Mouse (Mus musculus): ENCODE data around the gene Ccn1.

GRCm38 (mm10) chr3:145652322-145653131, 2.7 kb upstream of the Ccn1 start:
- TF ChIP-seq CTCF (IDR thresholded peaks at IDR 0.05; ENCODE audit: low read depth, low read length) = no peak
- TF ChIP-seq GATA2 (IDR thresholded peaks at IDR 0.05; ENCODE audit: borderline replicate concordance, low read depth, low read length) = no peak

All from G1E (cell line).